Mouse (Mus musculus) MEL (cell line): ENCODE data around the gene Erfe. TPM values are rescaled to one million over a fixed set of nuclear protein-coding genes. Genes with fewer than 3 reads are reported as not detected.

ENCODE experiments used
- DNase-seq: peaks from one replicate; pipeline ENCODE4 v3.0.0; 2011; ENCODE audit warnings: low read depth, low spot score
- H3K27ac ChIP-seq: 2 replicates; pipeline ENCODE4 v1.5.1; 2012; ENCODE audit warnings: low read depth, mild to moderate bottlenecking, control low read depth, low read length, moderate library complexity; ENCODE audit not compliant: control insufficient read depth
- H3K27me3 ChIP-seq, 2 experiments: fragments of 150-350 bp in 1 of 2; sonication (generic) in 1 of 2; 2 replicates each; pipeline ENCODE4 v1.6.1; 2012; ENCODE audit warnings: low read length in 2 of 2, mild to moderate bottlenecking in 2 of 2, improper control_type of control experiment in 1 of 2, moderate library complexity in 1 of 2; ENCODE audit not compliant: insufficient read depth in 2 of 2, control insufficient read depth in 1 of 2
- H3K36me3 ChIP-seq, 2 experiments: 2 replicates each; pipeline ENCODE4 v1.6.1; 2012 to 2014; ENCODE audit warnings: low read length in 2 of 2, improper control_type of control experiment in 1 of 2, inconsistent platforms in 1 of 2, mild to moderate bottlenecking in 1 of 2; ENCODE audit not compliant: insufficient read depth in 2 of 2, control insufficient read depth in 1 of 2
- H3K4me1 ChIP-seq, 2 experiments: fragments of 150-350 bp in 1 of 2; sonication (generic) in 1 of 2; 2 replicates each; pipeline ENCODE4 v1.6.1; 2012; ENCODE audit warnings: low read length in 2 of 2, improper control_type of control experiment in 1 of 2, mild to moderate bottlenecking in 1 of 2; ENCODE audit not compliant: insufficient read depth in 2 of 2, control insufficient read depth in 1 of 2
- H3K4me3 ChIP-seq, 2 experiments: fragments of 150-350 bp in 1 of 2; sonication (generic) in 1 of 2; 2 replicates each; pipeline ENCODE4 v1.5.1; 2012; ENCODE audit warnings: low read depth in 2 of 2, low read length in 2 of 2, mild to moderate bottlenecking in 2 of 2, moderate library complexity in 2 of 2, control low read depth in 1 of 2, improper control_type of control experiment in 1 of 2; ENCODE audit not compliant: control insufficient read depth in 1 of 2, insufficient read depth in 1 of 2
- H3K79me2 ChIP-seq: 2 replicates; pipeline ENCODE4 v1.6.1; 2012; ENCODE audit warnings: mild to moderate bottlenecking, low read length, moderate library complexity; ENCODE audit not compliant: control insufficient read depth, poor library complexity, insufficient read depth
- H3K9ac ChIP-seq: 2 replicates; pipeline ENCODE4 v1.6.1; 2012; ENCODE audit warnings: low read depth, mild to moderate bottlenecking, control low read depth, low read length, moderate library complexity; ENCODE audit not compliant: control insufficient read depth, poor library complexity, severe bottlenecking
- H3K9me3 ChIP-seq: fragments of 150-350 bp; sonication (generic); replicated peaks from 2 replicates; pipeline ENCODE4 v1.6.1; 2012; ENCODE audit warnings: mild to moderate bottlenecking, low read length, improper control_type of control experiment, moderate library complexity; ENCODE audit not compliant: insufficient read depth
- CHD1 ChIP-seq: IDR thresholded peaks from 2 replicates; pipeline ENCODE4 v1.6.1; 2012; ENCODE audit warnings: low read depth, mild to moderate bottlenecking, inconsistent platforms, low read length, improper control_type of control experiment
- CTCF ChIP-seq, 3 experiments: IDR thresholded peaks in 2 of 3; conservative IDR thresholded peaks in 1 of 3; 2 replicates each; pipeline ENCODE4 v1.5.1; 2011 to 2012; ENCODE audit warnings: low read length in 3 of 3, low read depth in 2 of 3, mild to moderate bottlenecking in 2 of 3, improper control_type of control experiment in 1 of 3, inconsistent platforms in 1 of 3, mixed read lengths in 1 of 3, moderate library complexity in 1 of 3; ENCODE audit not compliant: control insufficient read depth in 1 of 3, insufficient read depth in 1 of 3, poor library complexity in 1 of 3, severe bottlenecking in 1 of 3
- E2F4 ChIP-seq: IDR thresholded peaks from 2 replicates; pipeline ENCODE4 v1.6.1; 2011; ENCODE audit warnings: low read depth, low read length, improper control_type of control experiment, borderline replicate concordance
- EP300 ChIP-seq, 2 experiments: IDR thresholded peaks; 2 replicates each; pipeline ENCODE4 v1.6.1; 2011; ENCODE audit warnings: improper control_type of control experiment in 2 of 2, low read length in 2 of 2, low read depth in 1 of 2, mild to moderate bottlenecking in 1 of 2
- GATA1 ChIP-seq: IDR thresholded peaks from 2 replicates; pipeline ENCODE4 v1.6.1; 2011; ENCODE audit warnings: low read depth, low read length, improper control_type of control experiment
- HCFC1 ChIP-seq: IDR thresholded peaks from 2 replicates; pipeline ENCODE4 v1.6.1; 2012; ENCODE audit warnings: low read depth, mild to moderate bottlenecking, inconsistent platforms, low read length, improper control_type of control experiment, moderate library complexity
- JUND ChIP-seq: IDR thresholded peaks from 2 replicates; pipeline ENCODE4 v1.6.1; 2011; ENCODE audit warnings: low read depth, mild to moderate bottlenecking, improper control_type of control experiment, low read length
- KAT2A ChIP-seq: conservative IDR thresholded peaks from 2 replicates; pipeline ENCODE4 v1.6.1; 2012; ENCODE audit warnings: low read depth, low read length, improper control_type of control experiment, inconsistent platforms
- MAZ ChIP-seq: IDR thresholded peaks from 2 replicates; pipeline ENCODE4 v1.6.1; 2012; ENCODE audit warnings: low read depth, mild to moderate bottlenecking, inconsistent platforms, low read length, improper control_type of control experiment
- MEF2A ChIP-seq: IDR thresholded peaks from 2 replicates; pipeline ENCODE4 v1.6.1; 2014; ENCODE audit warnings: low read depth, mild to moderate bottlenecking, inconsistent platforms, low read length, improper control_type of control experiment; ENCODE audit not compliant: poor library complexity, insufficient replicate concordance, severe bottlenecking; ENCODE audit errors: extremely low read depth
- MXI1 ChIP-seq: IDR thresholded peaks from 2 replicates; pipeline ENCODE4 v1.6.1; 2011; ENCODE audit warnings: mild to moderate bottlenecking, low read depth, low read length, improper control_type of control experiment
- NELFE ChIP-seq: IDR thresholded peaks from 2 replicates; pipeline ENCODE4 v1.6.1; 2011; ENCODE audit warnings: low read depth, low read length, improper control_type of control experiment
- NRF1 ChIP-seq: IDR thresholded peaks from 2 replicates; pipeline ENCODE4 v1.6.1; 2014; ENCODE audit warnings: low read depth, mild to moderate bottlenecking, inconsistent platforms, low read length, improper control_type of control experiment, moderate library complexity; ENCODE audit not compliant: poor library complexity, insufficient read depth, severe bottlenecking
- POLR2AphosphoS5 ChIP-seq: IDR thresholded peaks from 2 replicates; pipeline ENCODE4 v1.6.1; 2012; ENCODE audit warnings: low read depth, borderline replicate concordance, mild to moderate bottlenecking, inconsistent platforms, low read length, moderate library complexity, mixed read lengths
- RAD21 ChIP-seq: IDR thresholded peaks from 2 replicates; pipeline ENCODE4 v1.6.1; 2011; ENCODE audit warnings: mild to moderate bottlenecking, low read depth, low read length, improper control_type of control experiment
- RCOR1 ChIP-seq: IDR thresholded peaks from 2 replicates; pipeline ENCODE4 v1.6.1; 2012; ENCODE audit warnings: low read depth, mild to moderate bottlenecking, inconsistent platforms, low read length, improper control_type of control experiment
- TAL1 ChIP-seq: IDR thresholded peaks from 2 replicates; pipeline ENCODE4 v1.6.1; 2012; ENCODE audit warnings: mild to moderate bottlenecking, inconsistent platforms, low read length, moderate library complexity, mixed read lengths
- UBTF ChIP-seq: IDR thresholded peaks from 2 replicates; pipeline ENCODE4 v1.6.1; 2012; ENCODE audit warnings: low read depth, mild to moderate bottlenecking, inconsistent platforms, low read length, improper control_type of control experiment, moderate library complexity, borderline replicate concordance; ENCODE audit not compliant: insufficient read depth
- USF2 ChIP-seq, 2 experiments: IDR thresholded peaks; 2 replicates each; pipeline ENCODE4 v1.6.1; 2011 to 2012; ENCODE audit warnings: improper control_type of control experiment in 2 of 2, low read length in 2 of 2, borderline replicate concordance in 1 of 2, inconsistent platforms in 1 of 2, low read depth in 1 of 2, mild to moderate bottlenecking in 1 of 2; ENCODE audit not compliant: insufficient read depth in 1 of 2
- ZC3H11A ChIP-seq: IDR thresholded peaks from 2 replicates; pipeline ENCODE4 v1.6.1; 2012; ENCODE audit warnings: low read depth, mild to moderate bottlenecking, inconsistent platforms, low read length, improper control_type of control experiment
- ZKSCAN1 ChIP-seq: IDR thresholded peaks from 2 replicates; pipeline ENCODE4 v1.6.1; 2012; ENCODE audit warnings: low read depth, mild to moderate bottlenecking, inconsistent platforms, low read length, improper control_type of control experiment, moderate library complexity
- polyA plus RNA-seq, 2 experiments: library from polyadenylated mRNA; stranded (reverse) in 1 of 2; unstranded in 1 of 2; fragments of >175 nt in 1 of 2; fragments of >200 nt in 1 of 2; gene quantifications; 2 replicates each; pipeline versions ENCODE4 v1.2.1 to v1.2.4; 2012; ENCODE audit warnings: low replicate concordance in 2 of 2, low read depth in 1 of 2; ENCODE audit not compliant: insufficient read length in 2 of 2, insufficient read depth in 1 of 2, missing spikeins in 1 of 2
- total RNA-seq: library from RNA; depleted of rRNA; stranded (reverse); fragments of 300-350 nt; gene quantifications from 2 replicates; pipeline ENCODE4 v1.2.3, GENCODE M21; 2012

Erfe gene
- total and polyA plus RNA-seq, 3 experiments: 4.6 to 9.1 TPM; not detected in 1

DNA sequence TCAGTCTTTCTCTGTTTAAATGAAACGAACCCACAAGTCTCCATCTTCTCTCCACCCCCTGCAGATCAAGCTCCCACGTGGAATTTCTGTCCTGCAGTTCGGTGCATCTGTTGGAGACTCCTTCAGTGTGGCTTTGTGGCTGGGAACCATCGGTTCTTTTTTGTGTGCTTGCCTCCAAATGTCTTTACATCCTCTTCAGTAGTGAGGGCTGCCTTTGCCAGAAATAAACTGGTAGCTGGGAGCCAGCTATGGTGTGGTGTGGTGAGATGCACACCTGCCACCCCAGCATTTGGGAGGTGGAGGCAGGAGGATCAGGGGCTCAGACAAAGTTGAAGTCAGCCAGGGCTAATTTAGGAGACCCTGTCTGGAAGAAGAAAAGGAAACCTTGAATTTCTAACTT, 34.1 kb upstream of the Erfe start:
- Histone ChIP-seq H3K36me3 (no peaks in the 10 kb centered on the region; a peak in 1 of 4 replicates), H3K79me2 (no peaks in the 10 kb centered on the region), H3K27me3 (no peaks in the 10 kb centered on the region), H3K9me3 (no peaks in the 10 kb centered on the region), H3K9ac (no peak overlapping the region), H3K4me3 (no peak overlapping the region), H3K4me1 (peaks cover 0 to 6% of the 10 kb centered on the region in 2 experiments; a peak in 1 of 4 replicates), H3K27ac (no peak overlapping the region)
- no peak for DNase-seq
- TF ChIP-seq EP300 (IDR thresholded peaks at IDR 0.05; ENCODE audit: low read depth in 1 of 2, low read length in 2 of 2) (no peak), ZC3H11A (no peak), RAD21 (no peak), NRF1 (no peak), HCFC1 (no peak), CTCF (IDR thresholded peaks at IDR 0.05 in 2 of 3, conservative IDR thresholded peaks at IDR 0.05 in 1 of 3; ENCODE audit: control insufficient read depth in 1 of 3, insufficient read depth in 1 of 3, low read depth in 2 of 3, low read length in 3 of 3, poor library complexity in 1 of 3, severe bottlenecking in 1 of 3) (no peak), RCOR1 (no peak), POLR2AphosphoS5 (no peak), MAZ (no peak), E2F4 (no peak), MEF2A (no peak), KAT2A (no peak), ZKSCAN1 (no peak), USF2 (IDR thresholded peaks at IDR 0.05; ENCODE audit: borderline replicate concordance in 1 of 2, insufficient read depth in 1 of 2, low read depth in 1 of 2, low read length in 2 of 2) (no peak), UBTF (no peak), GATA1 (no peak), JUND (no peak), NELFE (no peak), MXI1 (no peak), CHD1 (no peak)

DNA sequence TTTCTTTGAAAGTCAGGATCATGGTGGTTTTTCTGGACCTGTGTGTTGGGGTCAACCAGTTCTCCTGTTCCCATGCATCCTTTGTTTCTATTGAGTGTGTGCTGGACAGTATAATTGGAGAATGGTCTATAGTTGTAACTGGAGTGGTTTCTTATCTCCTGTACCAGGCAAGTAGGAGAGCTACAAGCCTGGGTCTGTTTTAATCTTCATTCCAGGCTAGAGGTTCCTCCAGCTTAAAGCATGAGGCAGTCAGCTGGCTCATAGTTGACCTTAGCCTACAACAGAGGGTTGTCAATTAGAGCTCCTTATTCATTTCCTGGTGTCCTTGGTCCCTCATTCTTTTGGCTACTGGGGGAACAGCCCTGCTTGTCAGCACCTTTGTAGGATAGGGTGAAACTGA, 32.6 kb upstream of the Erfe start:
- 0 out of 4 replicates have a peak, but pooled peaks of 1 of the 2 experiments have one; percentile 17 for TF ChIP-seq EP300 (IDR thresholded peaks at IDR 0.05; ENCODE audit: low read depth in 1 of 2, low read length in 2 of 2)
- TF ChIP-seq ZKSCAN1: no peak
- 0 out of 2 replicates have a peak, but pooled peaks have one; percentile 41 for TF ChIP-seq TAL1
- TF ChIP-seq MXI1: no peak
- TF ChIP-seq GATA1: peak; percentile 24; the same call in 1 of the 2 replicates
- Histone ChIP-seq H3K9me3 (no peaks in the 10 kb centered on the region), H3K27ac (no peak overlapping the region), H3K36me3 (no peaks in the 10 kb centered on the region; a peak in 1 of 4 replicates), H3K27me3 (no peaks in the 10 kb centered on the region), H3K9ac (no peak overlapping the region), H3K4me1 (peaks cover 0 to 6% of the 10 kb centered on the region in 2 experiments; a peak in 1 of 4 replicates), H3K79me2 (no peaks in the 10 kb centered on the region), H3K4me3 (no peak overlapping the region)
- peak; percentile 45 for DNase-seq
